Mouse (Mus musculus) heart, adult 9 months (tissue): ENCODE results near the gene Id2.
A peak's percentile ranks its signal among the peaks of the same experiment; 100 is the strongest.

ENCODE experiments used
- DNase-seq, 2 experiments: peaks; one replicate each; pipeline ENCODE4 v3.0.0; 2022; ENCODE audit warnings: low spot score in 2 of 2

The Id2 gene

GRCm38 (mm10) chr12:25108865-25109264 lies 11.9 kb upstream of the Id2 start:
- DNase-seq, result no peak

GRCm38 (mm10) chr12:25104541-25104940 lies 7.6 kb upstream of the Id2 start:
- DNase-seq, result no peak

GRCm38 (mm10) chr12:25103911-25104310 lies 7.0 kb upstream of the Id2 start:
- no peak for DNase-seq

GRCm38 (mm10) chr12:25101389-25101788 lies 4.4 kb upstream of the Id2 start:
- peak in 1 of 2 experiments; percentile 16 for DNase-seq

- peak; percentile 53 to 61 for DNase-seq
These were observed 3.7 kb upstream of the Id2 start for GRCm38 (mm10) chr12:25100411-25101217.

- peak; percentile 54 to 59 for DNase-seq
These were observed 2.8 kb upstream of the Id2 start for GRCm38 (mm10) chr12:25099563-25100408.

GRCm38 (mm10) chr12:25099313-25099562 lies 2.3 kb upstream of the Id2 start:
- DNase-seq, result peak in 1 of 2 experiments; percentile 34

GRCm38 (mm10) chr12:25098561-25099312 lies 1.8 kb upstream of the Id2 start:
- peak; percentile 94 to 95 for DNase-seq

- DNase-seq, result no peak
These were observed 1.2 kb upstream of the Id2 start for GRCm38 (mm10) chr12:25098161-25098550.

GRCm38 (mm10) chr12:25097210-25098160 lies 545 bp upstream of the Id2 start:
- DNase-seq, result peak; percentile 33 to 38

GRCm38 (mm10) chr12:25096640-25097051 lies 294 bp downstream of the Id2 start:
- no peak for DNase-seq

- peak; percentile 99 to 100 for DNase-seq
These were observed 833 bp downstream of the Id2 start for GRCm38 (mm10) chr12:25095974-25096639.

- no peak for DNase-seq
These were observed 1.4 kb downstream of the Id2 start for GRCm38 (mm10) chr12:25095538-25095937.

- peak; percentile 45 to 46 for DNase-seq
These were observed 2.1 kb downstream of the Id2 start for GRCm38 (mm10) chr12:25094621-25095521.

GRCm38 (mm10) chr12:25093241-25093774 lies 3.6 kb downstream of the Id2 start:
- DNase-seq, result no peak

GRCm38 (mm10) chr12:25092751-25093211 lies 4.2 kb downstream of the Id2 start:
- peak; percentile 39 to 40 for DNase-seq

- peak; percentile 77 to 86 for DNase-seq
These were observed 4.8 kb downstream of the Id2 start for GRCm38 (mm10) chr12:25092027-25092704.

- DNase-seq, result no peak
These were observed 7.5 kb downstream of the Id2 start for GRCm38 (mm10) chr12:25089433-25089832.
